Mouse (Mus musculus): ENCODE data around the gene Tacc3. TPM values are rescaled to one million over a fixed set of nuclear protein-coding genes. Genes with fewer than 3 reads are reported as not detected.
A peak's percentile ranks its signal among the peaks of the same experiment; 100 is the strongest.

Tacc3 gene
- total RNA-seq, 2 experiments from 2014 or later = 5.3 to 7.2 TPM

DNA sequence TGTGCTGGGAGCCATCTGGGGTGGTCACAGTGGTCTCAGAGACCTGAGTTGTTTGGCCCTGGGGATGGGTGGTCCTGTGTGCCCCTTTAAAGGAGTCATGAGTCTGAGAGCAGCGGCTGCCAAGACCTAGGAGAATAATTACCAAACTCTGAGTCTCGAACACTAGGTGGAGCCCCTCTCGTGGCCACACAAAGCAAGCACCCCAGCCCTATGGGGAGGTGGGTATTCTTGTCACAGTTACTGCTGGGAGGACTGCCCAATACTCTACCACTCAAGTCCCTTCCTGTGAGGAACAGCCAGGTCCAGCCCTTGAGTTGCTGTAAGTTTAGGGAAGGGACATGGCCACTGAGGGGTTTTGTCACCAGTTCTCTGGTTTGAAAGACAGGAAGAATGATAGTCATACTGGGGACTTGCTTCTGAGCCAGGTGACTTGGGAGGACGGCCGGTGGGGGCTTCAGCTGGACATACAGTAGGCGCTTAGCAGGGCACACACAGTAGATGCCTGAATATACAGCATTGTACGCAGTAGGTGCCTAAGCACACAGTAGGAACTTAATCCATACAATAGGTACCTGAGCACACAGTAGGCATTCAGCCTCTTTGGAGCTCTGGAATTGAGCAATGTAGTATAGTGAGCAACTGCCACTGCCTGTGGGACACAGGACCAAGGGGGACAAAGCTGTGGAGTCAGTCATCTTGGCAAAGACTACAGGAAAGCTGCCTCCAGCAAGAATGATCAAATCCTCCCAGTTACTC is 26.1 kb downstream of the Tacc3 start:
- Histone ChIP-seq H3K27ac (no peak overlapping the region), H3K4me3 (no peak overlapping the region)
- intact Hi-C loops (cut with DNase I) = loop anchor here (1.0 kb wide), 1 partner anchor 54 kb away; no protein-coding TSS in a partner anchor
- peak in 1 of 2 experiments; percentile 37 for DNase-seq (ENCODE audit: extremely low spot score in 1 of 2, low spot score in 2 of 2)
- TF ChIP-seq CTCF (IDR thresholded peaks at IDR 0.05) = peak; percentile 72

DNA sequence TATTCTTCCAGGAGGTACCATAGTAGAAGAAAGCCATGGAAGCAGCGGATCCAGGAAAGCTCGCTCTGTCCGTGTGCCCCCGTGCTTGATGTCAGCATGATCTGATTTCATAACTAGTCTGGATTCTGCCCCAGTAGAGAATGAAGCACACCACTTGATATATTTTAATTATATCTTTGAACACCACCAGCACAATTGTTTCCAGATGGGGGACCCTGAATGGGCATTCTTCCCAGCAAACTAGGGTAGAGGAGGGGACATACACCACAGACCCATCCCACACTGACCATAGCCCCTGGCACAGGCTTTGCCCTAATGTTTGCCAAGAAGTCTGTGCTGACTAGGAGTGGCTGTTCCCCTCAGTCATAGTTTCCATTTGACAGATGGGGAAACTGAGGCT is 27.0 kb downstream of the Tacc3 start:
- DNase-seq (ENCODE audit: extremely low spot score in 1 of 2, low spot score in 2 of 2) = no peak
- Histone ChIP-seq H3K27ac (no peak overlapping the region), H3K4me3 (no peak overlapping the region)
- intact Hi-C loops (cut with DNase I) = loop anchor here (1.0 to 5.0 kb wide), 2 partner anchors 37 to 53 kb away; partner anchors contain the start of gene Fgfr3
- no peak for TF ChIP-seq CTCF (IDR thresholded peaks at IDR 0.05)

GRCm38 (mm10) chr5:33687142-33687541 is 29.2 kb downstream of the Tacc3 start:
- intact Hi-C loops (cut with DNase I) = loop anchor here (5.0 kb wide), 1 partner anchor 35 kb away; the partner anchor contains the start of gene Fgfr3
- DNase-seq (ENCODE audit: extremely low spot score in 1 of 2, low spot score in 2 of 2) = no peak
- H3K4me3 ChIP-seq = no peak overlapping the region
- H3K27ac ChIP-seq = no peak overlapping the region
- no peak for TF ChIP-seq CTCF (IDR thresholded peaks at IDR 0.05)

GRCm38 (mm10) chr5:33688278-33689220 is 30.6 kb downstream of the Tacc3 start:
- Histone ChIP-seq H3K4me3 (no peak overlapping the region), H3K27ac (peak overlapping the region; percentile 9; the same call in 1 of the 2 replicates)
- intact Hi-C loops (cut with DNase I) = loop anchor here (5.0 kb wide), 1 partner anchor 34 kb away; the partner anchor contains the start of gene Fgfr3
- no peak for DNase-seq (ENCODE audit: extremely low spot score in 1 of 2, low spot score in 2 of 2)
- no peak for TF ChIP-seq CTCF (IDR thresholded peaks at IDR 0.05)

GRCm38 (mm10) chr5:33689221-33689844 is 31.4 kb downstream of the Tacc3 start:
- H3K27ac ChIP-seq = peak overlapping the region; percentile 55; the same call in 1 of the 2 replicates
- TF ChIP-seq CTCF (IDR thresholded peaks at IDR 0.05) = no peak
- DNase-seq (ENCODE audit: extremely low spot score in 1 of 2, low spot score in 2 of 2) = peak in 1 of 2 experiments; percentile 34
- intact Hi-C loops (cut with DNase I) = loop anchor here (5.0 kb wide), 1 partner anchor 33 kb away; the partner anchor contains the start of gene Fgfr3
- H3K4me3 ChIP-seq = no peak overlapping the region

DNA sequence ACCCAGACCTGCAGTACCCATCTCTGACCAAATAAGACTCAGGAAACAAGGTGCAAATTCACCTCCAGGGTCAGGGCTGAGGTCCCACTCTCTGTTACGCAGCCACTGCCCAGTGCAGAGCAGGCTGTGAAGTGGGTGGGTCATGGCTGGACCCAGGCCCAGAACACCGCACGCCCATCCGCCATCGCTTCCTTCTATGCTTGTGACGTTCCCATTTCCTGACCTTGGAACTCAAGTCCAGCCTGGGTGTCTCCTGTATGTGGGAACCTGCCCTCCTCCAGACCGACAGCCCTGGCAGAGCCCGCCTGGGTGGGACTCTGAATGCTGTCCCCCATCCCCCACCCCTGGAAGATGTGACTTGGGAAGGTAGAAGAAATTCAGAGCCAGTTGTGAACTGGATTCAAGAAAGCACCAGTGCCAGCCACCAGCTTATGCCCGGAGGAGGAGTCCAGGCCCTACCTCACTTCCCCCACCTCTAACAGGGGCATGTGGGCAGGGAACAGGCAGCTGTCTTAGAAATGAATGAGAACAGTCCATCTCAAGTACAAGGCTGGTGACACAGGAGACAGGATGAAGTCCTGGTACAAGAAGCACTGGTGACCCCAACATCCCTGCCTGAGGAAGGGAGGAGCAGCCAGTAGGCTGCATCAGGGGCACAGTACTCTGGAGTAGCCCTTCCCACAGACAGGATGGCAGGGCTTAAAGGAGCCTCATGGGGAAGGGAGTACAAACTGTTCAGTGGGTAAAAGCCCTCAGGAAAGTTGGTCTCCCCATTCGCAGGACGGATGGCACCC is 32.1 kb downstream of the Tacc3 start:
- Histone ChIP-seq H3K27ac (peak overlapping the region; percentile 55; the same call in 1 of the 2 replicates), H3K4me3 (no peak overlapping the region)
- no peak for DNase-seq (ENCODE audit: extremely low spot score in 1 of 2, low spot score in 2 of 2)
- intact Hi-C loops (cut with DNase I) = loop anchor here (5.0 kb wide), 1 partner anchor 32 kb away; the partner anchor contains the start of gene Fgfr3
- no peak for TF ChIP-seq CTCF (IDR thresholded peaks at IDR 0.05)

DNA sequence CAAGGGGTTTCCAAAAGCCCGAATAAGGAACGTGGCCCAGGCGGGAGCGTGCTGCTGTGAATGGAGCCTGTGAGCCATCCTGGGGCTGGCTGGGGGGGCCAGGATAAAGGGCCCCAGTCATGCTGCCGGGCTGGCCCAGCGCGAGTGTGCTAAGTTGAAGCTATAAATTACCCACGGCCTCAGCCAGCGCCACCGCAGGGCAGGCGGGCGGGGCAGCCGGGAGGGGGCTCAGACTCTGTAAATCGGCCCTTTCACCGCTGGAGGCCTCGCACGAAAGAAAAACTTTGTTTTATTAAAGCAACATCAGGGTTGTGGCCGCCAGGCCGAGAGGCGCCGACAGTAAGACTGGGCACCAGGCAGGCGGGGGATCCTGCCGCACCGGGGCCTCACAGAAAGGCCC is 34.5 kb downstream of the Tacc3 start:
- DNase-seq (ENCODE audit: extremely low spot score in 1 of 2, low spot score in 2 of 2) = no peak
- intact Hi-C loops (cut with DNase I) = no loop called here
- no peak for TF ChIP-seq CTCF (IDR thresholded peaks at IDR 0.05)
- no peak overlapping the region for H3K27ac ChIP-seq
- no peak overlapping the region for H3K4me3 ChIP-seq

GRCm38 (mm10) chr5:33694461-33694847 is 36.5 kb downstream of the Tacc3 start:
- Histone ChIP-seq H3K27ac (no peak overlapping the region), H3K4me3 (no peak overlapping the region)
- no peak for TF ChIP-seq CTCF (IDR thresholded peaks at IDR 0.05)
- no peak for DNase-seq (ENCODE audit: extremely low spot score in 1 of 2, low spot score in 2 of 2)
- intact Hi-C loops (cut with DNase I) = no loop called here

DNA sequence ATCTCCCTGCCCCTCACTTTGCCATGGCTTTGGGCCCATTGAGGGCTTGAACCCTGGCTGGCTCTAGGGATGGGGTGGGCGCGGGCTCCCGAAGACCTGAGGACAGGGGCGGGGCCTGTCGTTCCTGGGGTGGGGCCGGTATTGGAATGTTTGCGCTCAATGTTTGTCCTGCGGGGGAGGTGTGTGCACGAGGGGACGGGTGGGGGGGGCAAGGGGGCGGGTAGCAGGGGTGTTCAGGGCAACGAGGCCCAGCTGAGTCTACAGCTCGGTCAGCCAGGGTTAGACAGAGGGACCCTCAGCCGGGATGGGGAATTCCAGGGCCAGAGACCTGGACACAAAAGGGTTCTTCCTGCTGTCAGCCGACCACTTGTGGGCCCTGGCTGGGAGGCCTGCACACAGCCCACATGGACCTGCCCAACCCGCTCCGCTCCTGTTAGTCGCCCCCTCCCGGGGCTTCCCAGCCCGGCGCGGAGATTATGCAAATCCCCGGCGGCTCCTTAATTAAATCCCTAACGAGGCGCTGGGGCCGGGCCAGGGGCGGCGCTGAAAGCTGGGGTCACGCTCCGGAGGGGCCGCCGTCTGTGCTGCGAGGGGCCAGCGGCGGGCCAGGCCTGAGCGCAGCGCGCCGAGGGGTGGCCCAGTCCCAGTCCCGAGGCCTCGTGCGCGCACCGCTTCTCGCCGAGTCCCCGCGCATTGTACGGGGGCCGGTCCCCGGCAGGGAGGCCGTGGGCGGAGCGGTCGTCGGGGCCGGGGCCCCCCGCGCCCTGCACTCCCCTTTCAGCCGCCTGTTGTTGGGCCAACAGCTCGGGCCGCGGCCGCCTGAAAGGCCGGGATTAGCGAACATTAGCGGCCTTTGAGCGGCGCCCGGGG is 37.2 kb downstream of the Tacc3 start:
- no peak for TF ChIP-seq CTCF (IDR thresholded peaks at IDR 0.05)
- intact Hi-C loops (cut with DNase I) = no loop called here
- DNase-seq (ENCODE audit: extremely low spot score in 1 of 2, low spot score in 2 of 2) = peak; percentile 48 to 59
- peak overlapping the region; percentile 49 for H3K4me3 ChIP-seq
- no peak overlapping the region for H3K27ac ChIP-seq

- TF ChIP-seq CTCF (IDR thresholded peaks at IDR 0.05) = no peak
- no peak for DNase-seq (ENCODE audit: extremely low spot score in 1 of 2, low spot score in 2 of 2)
- no peak overlapping the region for H3K27ac ChIP-seq
- H3K4me3 ChIP-seq = peak overlapping the region; percentile 49
- intact Hi-C loops (cut with DNase I) = no loop called here
Measured at GRCm38 (mm10) chr5:33695718-33696121, 37.8 kb downstream of the Tacc3 start.

Measured in left cerebral cortex, adult 2 months (tissue).